Mouse (Mus musculus) hematopoietic stem cell, adult 5-6 weeks (primary cell): ENCODE measurements around the gene Syne2. TPM values are rescaled to one million over a fixed set of nuclear protein-coding genes. Genes with fewer than 3 reads are reported as not detected.

ENCODE experiments used
- ATAC-seq, 2 experiments: fragments of 125-278 bp in 1 of 2; replicated peaks in 1 of 2; 2 replicates each; pipeline ENCODE4 v1.8.0; 2016 to 2017; ENCODE audit warnings: inconsistent platforms in 2 of 2, mild to moderate bottlenecking in 2 of 2, moderate number of reproducible peaks in 2 of 2, low read depth in 1 of 2, moderate TSS enrichment in 1 of 2; ENCODE audit not compliant: low FRiP score in 2 of 2, poor library complexity in 2 of 2, severe bottlenecking in 2 of 2, insufficient read depth in 1 of 2, low TSS enrichment in 1 of 2
- total RNA-seq: library from RNA; stranded (forward); fragments of 172-1452, 232-1000 nt; gene quantifications from 2 replicates; pipeline ENCODE4 v1.2.3, GENCODE M21; 2017

Syne2 gene
- total RNA-seq, 1 experiment from 2014 or later = 30.6 TPM

DNA sequence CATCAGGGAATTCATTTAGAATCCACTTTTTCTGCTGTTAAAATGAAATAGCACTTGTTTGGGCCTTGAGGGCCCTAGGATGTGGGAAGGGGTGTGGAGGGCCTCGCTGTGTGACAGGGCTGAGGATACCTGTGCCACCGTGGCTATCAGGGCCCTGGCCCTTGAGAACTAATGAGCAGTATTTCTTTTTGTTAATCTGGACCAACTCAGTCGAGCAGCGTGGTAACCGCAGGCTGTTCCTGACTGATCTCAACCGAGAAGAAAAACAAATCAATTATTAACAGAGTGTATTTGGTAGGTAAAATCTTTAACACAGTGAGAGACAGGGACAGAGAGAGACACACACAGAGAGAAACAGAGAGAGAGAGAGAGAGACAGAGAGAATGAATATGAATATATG lies 34.5 kb downstream of the Syne2 start:
- no peak for ATAC-seq

DNA sequence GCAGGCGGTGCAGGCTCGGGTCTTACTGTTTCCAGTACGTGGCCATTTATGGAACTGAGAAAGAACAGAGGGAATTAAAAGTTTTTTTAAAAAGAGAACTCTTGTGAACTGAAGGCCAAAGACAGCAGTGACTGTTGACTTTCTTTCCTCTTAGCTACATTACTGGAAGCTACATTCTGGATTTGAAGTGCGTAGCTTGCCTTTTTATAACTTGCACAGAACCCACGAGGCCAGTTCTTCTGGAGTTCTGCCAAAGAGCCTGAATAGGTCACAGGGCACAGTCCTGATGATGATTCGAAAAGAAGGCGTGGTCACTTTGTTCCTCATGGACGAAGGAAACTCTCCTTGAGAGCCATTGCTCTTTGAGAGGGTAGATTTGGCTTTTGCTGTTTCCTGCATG lies 35.6 kb downstream of the Syne2 start:
- 0 out of 4 replicates have a peak, but pooled peaks of 1 of the 2 experiments have one; percentile 12 for ATAC-seq

DNA sequence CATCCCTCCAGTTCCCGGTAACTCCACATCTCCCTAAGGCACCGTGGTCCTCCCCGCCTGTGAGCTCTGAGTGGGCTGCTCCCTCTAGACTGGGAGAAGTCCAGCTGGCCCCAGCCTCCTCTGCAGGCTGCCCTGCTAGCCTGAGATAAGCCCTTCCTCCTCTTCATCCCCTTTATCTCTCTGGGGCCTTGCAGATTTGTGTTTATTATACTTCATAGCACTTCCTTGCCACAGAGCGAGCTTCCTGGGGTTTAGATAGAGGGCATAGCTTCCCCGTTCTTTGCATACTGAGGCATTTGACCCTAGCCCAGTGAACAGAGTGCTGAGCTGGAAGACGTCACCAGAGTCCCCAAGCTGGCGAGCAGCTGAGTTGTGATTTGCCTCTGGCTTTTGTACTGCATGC lies 37.1 kb downstream of the Syne2 start:
- ATAC-seq = peak; percentile 51 to 60

DNA sequence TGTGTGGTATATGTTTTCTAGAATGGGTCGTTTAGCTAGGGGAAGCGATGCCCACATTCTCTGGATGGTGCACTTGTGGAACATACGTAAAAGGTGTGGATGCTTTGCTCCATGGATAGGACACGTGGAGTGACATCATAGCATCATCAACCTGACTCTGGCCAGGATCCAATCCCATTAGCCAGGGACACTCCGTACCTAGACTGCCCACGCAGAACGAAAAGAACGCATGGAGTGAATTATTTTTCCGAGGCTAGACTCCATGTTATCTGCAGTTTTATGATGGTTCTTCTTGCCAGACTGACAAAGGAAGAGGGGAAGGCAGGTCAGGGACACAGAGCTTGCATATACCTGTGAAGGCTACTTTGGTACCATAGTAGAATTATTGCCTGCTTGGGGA lies 37.7 kb downstream of the Syne2 start:
- no peak for ATAC-seq

DNA sequence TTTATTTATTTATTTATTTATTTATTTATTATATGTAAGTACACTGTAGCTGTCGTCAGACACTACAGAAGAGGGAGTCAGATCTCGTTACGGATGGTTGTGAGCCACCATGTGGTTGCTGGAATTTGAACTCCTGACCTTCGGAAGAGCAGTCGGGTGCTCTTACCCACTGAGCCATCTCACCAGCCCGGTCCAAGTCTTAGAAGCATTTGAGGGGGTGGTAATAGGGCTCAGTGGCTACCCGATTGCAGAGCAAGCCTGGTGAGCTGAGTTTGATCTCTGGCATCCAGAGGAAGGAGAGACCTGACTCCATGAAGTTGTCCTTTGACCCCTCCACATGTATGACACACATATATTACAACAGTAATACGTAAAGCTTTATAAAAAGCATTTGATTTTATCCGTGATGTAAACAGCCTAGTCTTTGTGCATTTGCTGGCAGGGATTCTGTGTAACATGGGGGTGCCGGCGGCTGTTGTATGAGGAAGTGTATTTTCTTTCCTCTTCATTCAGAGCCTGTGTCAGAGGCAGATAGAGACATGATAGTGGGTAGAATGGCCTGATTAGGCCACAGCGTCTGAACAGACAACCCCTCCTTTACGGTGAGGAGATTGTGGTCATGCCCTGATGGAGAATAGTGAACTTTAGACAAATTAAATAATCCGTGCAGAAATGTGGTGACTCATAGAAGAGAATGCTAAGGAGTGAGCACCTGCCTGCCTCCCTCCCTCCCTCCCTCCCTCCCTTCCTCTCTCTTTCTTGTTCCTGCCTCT lies 38.3 kb downstream of the Syne2 start:
- ATAC-seq = no peak

DNA sequence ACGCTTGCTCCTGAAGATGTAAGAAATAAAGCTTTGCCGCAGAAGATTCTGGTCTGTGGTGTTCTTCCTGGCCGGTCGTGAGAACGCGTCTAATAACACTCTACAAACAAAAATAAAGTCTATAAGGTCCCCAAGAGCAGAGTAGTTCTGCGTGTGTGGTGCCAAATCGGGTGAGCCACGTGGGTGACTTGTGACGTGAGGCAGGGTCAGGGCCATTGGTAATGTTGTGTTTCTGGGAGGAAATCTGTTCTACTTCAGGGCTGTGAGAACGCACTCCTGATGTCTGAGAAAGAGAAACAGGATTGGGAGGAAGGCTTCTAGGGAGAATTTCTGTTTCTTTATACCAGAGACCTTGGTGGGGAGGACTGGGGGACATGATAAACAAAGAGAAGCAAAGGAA lies 42.0 kb downstream of the Syne2 start:
- no peak for ATAC-seq

DNA sequence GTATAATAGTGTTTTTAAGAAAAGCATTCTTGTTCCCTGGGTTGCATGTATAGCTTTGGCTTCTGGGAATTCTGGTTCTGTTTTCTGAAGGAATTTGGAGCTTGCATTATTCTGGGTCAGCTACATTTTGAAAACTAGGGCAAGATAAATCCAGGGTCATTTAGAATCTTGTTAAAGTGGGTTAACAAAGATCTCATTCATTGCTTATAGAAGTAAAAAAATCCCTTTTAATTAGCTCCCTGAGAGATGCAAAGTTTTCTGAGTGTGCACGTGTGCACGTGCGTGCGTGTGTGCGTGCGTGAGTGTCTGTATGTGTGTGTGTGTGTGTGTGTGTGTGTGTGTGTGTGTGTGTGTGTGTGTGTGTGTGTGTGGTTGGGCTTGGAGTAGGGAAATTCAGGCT lies 42.9 kb downstream of the Syne2 start:
- no peak for ATAC-seq

DNA sequence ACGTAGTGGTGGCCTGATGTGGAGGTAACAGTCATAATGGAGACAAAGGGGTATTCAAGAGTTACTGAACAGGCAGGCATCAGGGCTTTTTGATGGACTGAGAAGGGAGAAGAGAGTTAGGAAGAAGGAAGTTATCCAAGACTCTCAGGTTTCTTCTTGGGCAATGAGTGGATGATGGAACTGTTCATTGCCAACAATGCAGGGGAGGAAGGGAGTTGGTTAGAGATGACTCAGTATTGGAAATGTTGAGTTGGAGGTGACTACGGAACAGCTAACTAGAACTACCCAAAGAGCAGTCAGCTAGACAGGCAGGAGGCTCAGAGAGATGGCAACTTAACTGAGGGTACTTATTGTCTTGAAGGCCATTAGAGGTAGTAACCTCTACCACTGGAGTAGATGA lies 47.2 kb downstream of the Syne2 start:
- ATAC-seq = no peak

DNA sequence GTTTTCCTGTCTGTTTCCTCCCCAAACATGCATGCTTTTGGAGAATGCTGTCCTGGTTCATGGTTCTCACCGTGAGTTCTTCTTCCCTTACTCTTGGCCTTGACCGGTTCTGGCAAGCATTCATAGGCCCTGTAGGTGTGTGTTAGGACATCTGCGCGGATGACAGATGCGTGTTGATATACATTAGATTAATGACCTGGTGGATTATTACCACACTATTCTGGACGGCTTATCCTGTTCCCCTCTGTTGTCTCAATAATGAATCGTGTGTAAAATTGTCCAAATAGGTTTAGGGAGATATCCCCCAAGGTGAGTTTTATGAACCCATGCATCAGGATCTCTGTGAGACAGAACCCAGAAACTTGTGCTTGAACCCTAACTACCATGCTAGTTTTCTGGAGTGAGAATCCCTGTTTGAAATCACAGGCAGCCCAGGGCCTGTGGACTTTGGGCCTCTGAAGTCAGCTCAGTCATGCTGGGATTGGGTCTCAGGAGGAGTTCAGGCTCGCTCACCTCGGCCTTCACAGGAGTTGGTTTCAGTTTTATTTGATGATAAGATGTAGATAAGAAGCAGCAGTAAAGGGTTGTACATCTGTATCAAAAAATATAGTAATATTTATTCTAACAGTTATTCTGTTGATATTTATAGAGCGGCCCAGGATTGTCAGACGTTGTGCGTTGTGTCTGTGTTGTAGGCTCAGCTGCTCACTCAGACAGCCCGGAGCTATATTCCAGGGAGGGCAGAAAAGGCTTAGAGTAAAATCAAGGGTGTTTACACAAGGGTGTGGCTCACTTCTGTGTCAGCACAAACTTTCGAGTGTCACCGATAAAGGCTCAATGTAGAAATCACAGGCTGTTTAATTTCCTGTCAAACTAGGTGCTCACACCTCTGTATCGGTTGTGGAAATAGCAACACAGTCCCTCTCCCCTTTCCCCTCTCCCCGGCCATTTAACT lies 48.8 kb downstream of the Syne2 start:
- no peak for ATAC-seq

DNA sequence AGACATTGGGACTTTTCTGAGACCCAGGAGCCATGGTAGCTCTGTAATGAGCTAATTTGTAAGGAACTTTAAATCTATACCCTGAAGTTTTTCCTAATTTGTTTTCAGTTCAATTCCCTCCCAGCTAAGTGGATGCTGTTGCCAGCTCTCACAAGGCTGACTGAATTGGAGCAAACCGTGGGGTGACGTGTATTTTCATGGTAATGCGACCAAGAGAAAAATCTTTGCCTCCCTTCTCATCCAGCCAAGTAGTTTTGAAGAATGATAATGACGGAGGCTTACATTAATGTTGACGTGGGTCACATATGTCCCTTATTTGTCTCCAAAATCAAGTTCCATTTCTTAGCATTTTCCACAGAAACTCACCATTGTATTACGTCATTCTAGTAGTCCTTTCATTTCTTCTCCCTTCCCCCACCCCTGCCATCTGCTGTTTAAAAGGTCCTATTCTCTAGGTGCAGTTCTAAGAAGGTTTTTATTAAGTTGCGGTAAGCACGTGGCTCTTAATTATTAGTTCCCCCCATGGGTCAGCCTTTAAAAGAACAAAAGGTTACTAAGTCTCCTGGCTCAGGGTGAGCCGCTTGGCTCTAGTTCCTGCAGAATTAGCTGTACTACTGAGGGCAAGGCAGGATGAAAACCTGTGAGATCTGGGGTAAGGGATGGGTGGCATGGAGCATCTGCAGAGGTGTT lies 55.8 kb downstream of the Syne2 start:
- 0 out of 4 replicates have a peak, but pooled peaks of 1 of the 2 experiments have one; percentile 22 for ATAC-seq

DNA sequence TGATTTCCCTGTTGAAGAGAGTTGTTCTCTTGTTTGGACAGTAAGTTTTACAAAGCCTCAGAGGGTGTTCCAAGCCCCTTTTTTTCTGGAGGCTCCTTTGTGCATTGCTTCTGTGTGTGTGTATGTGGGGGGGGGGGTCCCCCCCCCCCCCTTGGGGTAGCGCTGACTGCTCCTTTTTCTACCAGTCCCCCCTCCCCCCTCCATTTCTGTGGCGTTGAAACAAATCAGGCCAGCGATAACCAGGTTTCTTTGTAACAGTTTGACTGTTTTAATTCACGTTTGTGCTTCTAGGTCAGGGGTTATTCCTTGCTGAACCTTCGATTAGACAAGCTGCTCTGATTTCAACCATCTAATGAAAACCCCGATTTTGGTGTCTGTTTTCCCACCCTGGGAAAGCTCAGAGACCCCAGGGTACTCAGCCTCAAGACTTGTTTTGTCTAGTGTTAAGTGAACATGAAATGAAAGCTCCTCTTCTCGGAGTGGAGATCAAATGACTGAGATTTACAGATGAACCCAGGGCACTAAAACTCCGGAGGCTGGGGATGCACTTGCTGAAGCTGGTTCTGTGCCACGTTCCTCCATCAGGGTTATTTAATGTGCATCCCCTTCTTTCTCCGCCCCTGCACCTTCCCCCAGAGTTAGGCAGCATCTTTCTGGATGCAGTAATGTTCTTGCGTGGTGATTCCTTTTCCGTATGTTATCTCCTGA lies 56.5 kb downstream of the Syne2 start:
- no peak for ATAC-seq

DNA sequence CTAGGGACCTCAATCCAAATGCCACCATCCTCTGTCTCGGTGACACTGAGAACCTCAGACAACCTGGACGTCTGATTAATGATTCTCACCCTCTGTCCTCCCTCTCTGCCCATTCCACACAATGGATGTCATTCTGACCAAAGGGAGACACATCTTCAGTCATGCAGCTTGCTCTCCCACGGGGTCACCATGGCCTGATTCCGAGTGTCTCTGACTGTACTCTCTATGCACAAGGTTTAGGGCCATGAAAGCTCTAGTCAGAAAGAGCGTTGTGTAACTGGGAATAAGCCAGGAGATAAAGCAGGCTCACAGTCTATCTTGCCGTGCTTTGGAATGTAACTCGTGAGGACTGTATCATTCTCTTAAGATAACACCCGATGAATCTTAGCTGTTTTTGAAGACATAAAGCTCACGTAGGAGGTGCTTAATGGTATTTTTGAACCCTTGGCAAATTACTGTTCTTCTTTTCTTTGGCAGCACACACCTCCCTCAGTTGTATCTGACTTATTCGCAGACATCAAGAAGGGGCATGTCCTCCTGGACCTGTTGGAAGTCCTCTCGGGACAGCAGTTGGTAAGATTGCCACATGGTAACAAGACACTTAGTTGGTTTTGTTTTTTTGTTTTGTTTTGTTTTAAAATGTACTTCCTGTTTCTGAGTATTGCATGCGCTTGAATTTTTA lies 61.8 kb downstream of the Syne2 start:
- ATAC-seq = no peak

DNA sequence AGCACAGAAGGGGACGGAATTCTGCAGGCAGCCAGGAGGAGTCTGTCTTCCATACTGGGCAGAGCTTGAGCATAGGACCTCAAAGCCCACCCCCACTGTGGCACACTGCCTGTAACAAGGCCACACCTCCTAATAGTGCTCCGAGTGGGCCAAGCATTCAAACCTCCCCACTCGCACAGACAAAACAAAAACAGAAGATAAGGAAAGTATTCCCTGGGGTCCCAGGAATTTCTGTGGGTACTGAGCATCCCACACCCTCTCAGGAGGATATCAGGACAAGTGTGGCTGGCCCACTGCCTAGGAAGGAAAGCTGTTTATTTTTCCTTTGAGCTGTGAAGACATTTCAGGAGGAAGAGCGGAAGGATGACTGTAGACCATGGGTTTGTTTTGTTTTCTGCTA lies 63.6 kb downstream of the Syne2 start:
- ATAC-seq = no peak

DNA sequence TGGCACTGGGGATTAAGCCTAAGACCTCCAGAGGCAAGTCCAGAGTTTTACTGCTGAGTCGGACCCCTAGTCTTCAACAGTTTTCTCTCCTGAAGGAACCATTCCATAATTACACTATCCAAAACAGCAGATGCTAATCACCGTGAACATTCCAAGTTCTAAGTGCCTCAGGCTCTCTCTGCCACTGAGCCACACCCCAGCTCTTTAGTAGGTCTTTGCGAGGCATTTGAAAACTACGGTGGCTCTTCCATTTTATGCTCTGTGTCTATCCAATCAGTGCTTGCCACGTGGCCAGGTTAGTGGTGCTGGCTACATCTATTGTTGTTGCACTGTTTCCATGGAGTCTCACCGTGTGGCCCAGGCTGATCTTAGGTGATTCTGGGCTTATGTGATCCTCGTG lies 68.2 kb downstream of the Syne2 start:
- ATAC-seq = no peak

DNA sequence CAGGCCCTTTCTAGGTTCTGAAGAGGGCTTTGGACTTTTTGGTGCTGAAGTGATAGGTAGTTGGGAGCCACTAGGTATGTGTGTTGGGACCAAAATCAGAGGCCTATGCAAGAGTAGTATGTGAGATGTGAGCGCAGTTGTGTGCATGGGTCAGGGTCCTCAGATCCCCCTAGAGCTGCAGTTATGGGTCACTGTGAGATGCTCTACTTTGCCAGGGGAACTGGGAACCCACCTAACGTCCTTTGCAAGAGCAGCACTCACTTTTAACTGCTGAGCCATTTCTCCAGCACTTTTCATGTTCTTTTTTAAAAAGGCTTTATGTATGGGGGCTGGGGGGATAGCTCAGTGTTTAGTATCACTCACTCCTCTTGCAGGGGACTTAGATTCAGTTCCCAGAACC lies 69.0 kb downstream of the Syne2 start:
- ATAC-seq = no peak

DNA sequence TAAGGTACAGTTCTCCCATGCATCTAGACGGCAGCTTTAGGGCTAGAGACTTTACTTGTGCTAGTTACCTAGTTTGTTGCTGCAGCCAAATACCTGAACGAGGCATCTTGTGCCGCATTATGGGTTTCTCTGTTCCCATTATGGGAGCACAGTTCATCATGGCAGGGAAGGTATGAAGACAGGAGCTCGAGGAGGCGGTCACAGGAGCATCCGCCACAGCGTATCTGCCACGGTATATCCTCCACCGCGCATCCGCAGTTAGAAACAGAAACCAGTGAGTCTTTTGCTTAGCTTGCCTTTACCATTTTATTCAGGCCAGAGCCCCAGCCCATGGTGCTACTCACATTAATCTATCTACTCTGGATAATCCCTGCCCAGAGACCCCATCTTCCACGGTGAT lies 70.8 kb downstream of the Syne2 start:
- no peak for ATAC-seq

DNA sequence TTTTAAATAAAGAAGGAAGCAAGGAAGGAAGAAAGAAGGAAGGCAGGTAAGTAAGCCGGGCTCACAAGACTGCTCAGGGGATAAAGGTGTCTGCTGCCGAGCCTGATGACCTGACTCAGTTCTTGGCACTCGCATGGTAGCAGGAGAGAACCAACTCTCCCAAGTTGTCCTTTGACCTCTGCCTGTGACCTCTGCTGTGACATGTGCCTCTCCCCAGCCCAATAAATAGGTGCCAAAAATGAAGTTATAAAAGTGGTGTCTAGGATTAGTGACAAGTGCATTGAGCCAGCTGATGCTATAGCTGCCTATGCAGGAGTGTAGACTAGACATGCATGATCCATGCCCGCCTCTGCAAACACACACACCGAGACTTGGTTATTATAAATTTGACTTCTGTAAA lies 73.3 kb downstream of the Syne2 start:
- ATAC-seq = no peak
